Mouse (Mus musculus) layer of hippocampus, adult 2 months (tissue): ENCODE results near the gene Stat6. TPM values are rescaled to one million over a fixed set of nuclear protein-coding genes. Genes with fewer than 3 reads are reported as not detected.
A peak's percentile ranks its signal among the peaks of the same experiment; 100 is the strongest.

ENCODE experiments used
- DNase-seq, 2 experiments: peaks; one replicate each; pipeline ENCODE4 v3.0.0; 2022; ENCODE audit warnings: low spot score in 2 of 2
- H3K27ac ChIP-seq: fragments of 200-600 bp; 2 replicates; pipeline ENCODE4 v1.8.1; 2022
- H3K4me3 ChIP-seq: fragments of 200-600 bp; 2 replicates; pipeline ENCODE4 v1.8.1; 2022; ENCODE audit warnings: mild to moderate bottlenecking
- CTCF ChIP-seq: fragments of 200-600 bp; conservative IDR thresholded peaks from 2 replicates; pipeline ENCODE4 v1.8.1; 2022; ENCODE audit warnings: antibody characterized with exemption, mild to moderate bottlenecking, moderate library complexity
- total RNA-seq, 2 experiments: library from RNA; stranded (reverse); gene quantifications; 2 replicates each; pipeline ENCODE4 v1.2.3; 2021

Gene Stat6
- total RNA-seq, 2 experiments from 2014 or later = 6.4 to 6.7 TPM

DNA sequence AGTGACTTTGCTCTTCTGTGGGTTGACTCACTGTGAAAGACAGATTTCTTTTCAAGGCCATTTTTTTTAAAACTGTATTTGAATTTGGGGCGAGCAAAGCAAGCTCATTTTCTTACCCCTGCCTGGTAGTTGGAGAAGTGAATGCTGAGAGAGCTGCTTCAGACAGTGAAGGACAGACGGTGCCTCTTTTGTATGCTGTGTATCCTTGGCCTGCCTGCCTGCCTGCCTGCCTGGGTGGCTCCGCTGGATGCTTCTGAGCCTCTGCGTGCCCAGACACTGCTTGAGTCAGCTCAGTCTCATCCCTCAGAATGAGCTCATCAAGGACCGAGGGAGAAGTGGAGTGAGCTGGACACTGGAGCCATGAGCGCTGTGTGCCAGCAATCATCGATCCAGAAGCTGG, 56.2 kb downstream of the Stat6 start:
- DNase-seq = no peak
- no peak overlapping the region for H3K27ac ChIP-seq
- no peak for TF ChIP-seq CTCF
- H3K4me3 ChIP-seq = no peak overlapping the region

- DNase-seq = no peak
- TF ChIP-seq CTCF = no peak
- no peak overlapping the region for H3K4me3 ChIP-seq
- no peak overlapping the region for H3K27ac ChIP-seq
These were observed 60.5 kb downstream of the Stat6 start for GRCm38 (mm10) chr10:127703299-127703698.

DNA sequence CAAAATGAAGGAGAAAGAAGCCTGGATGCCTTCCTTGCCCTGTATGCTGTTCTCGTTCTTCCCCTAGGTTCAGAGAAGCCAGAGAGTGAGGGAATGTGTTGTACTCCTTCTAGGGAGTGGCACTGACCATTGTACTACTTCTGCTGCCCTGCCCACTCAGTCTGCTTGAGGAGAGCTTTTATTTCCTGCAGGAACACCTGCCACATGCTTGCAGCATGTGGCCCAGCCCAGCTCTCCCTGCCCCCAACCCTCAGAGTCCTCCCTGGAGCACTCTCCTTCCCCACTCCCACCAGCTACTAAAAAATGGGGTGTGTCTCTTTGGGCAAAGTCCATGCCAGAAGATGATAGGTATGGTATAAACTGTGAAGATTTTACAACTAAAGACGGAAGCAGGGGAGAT, 61.5 kb downstream of the Stat6 start:
- H3K27ac ChIP-seq = no peak overlapping the region
- TF ChIP-seq CTCF = no peak
- no peak for DNase-seq
- no peak overlapping the region for H3K4me3 ChIP-seq

- Histone ChIP-seq H3K4me3 (no peak within 1 kb of the TSS), H3K27ac (no peak within 1 kb of the TSS)
- TF ChIP-seq CTCF = peak; percentile 44
- DNase-seq = no peak
These were observed 62.0 kb downstream of the Stat6 start, which contains the start of gene Myo1a for GRCm38 (mm10) chr10:127704766-127705220. TSS of gene Myo1a (plus strand) at chr10:127705170.

DNA sequence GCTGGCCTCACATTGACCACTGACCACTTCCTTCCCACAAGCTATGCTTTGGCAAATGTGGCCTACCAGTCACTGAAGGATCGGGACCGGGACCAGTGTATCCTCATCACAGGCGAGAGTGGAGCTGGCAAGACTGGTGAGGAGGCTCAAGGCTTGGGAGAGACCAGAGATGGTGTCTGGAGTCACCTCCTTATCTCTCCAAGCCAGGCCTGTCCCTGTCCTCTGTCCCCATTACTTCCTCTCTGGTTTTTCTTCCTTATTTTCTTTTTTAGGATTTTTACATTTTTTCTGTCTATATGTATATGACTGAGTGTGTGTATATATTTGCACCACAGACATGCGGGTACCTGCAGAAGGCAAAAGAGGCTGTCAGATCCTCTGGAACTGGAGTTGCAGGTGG, 63.0 kb downstream of the Stat6 start:
- H3K27ac ChIP-seq = no peak overlapping the region
- no peak for TF ChIP-seq CTCF
- H3K4me3 ChIP-seq = no peak overlapping the region
- DNase-seq = no peak

DNA sequence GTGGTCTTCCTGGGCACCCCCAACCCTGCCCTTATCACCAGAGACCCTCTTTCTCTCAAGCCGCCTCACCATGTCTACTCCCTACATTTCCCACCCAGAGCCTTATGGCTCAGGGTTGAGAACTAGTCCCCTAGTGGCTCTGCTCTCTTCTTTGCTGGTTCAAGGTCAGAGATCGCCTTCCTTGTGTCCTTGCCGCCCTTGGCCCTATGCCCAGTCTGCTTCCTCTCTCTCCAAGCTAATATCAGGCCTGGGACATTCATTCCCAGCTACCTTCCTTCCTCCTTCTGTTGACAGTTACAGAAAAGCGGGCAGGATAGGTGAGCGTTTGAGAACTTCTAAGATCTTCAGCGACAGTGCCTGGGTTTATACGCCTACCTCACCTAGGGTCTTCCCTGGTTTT, 64.9 kb downstream of the Stat6 start:
- Histone ChIP-seq H3K27ac (no peak overlapping the region), H3K4me3 (no peak overlapping the region)
- TF ChIP-seq CTCF = no peak
- no peak for DNase-seq

- H3K27ac ChIP-seq = no peak overlapping the region
- TF ChIP-seq CTCF = no peak
- DNase-seq = no peak
- H3K4me3 ChIP-seq = no peak overlapping the region
These were observed 66.1 kb downstream of the Stat6 start for GRCm38 (mm10) chr10:127708850-127709370.

GRCm38 (mm10) chr10:127710331-127710730, 67.5 kb downstream of the Stat6 start:
- Histone ChIP-seq H3K4me3 (no peak overlapping the region), H3K27ac (no peak overlapping the region)
- TF ChIP-seq CTCF = no peak
- no peak for DNase-seq

Other genes starting within 250 kb of the Stat6 start
- 1 to 10 TPM; 2.4 to 8.1 TPM for gene Stac3, start 141.3 kb upstream of the Stat6 start, total RNA-seq
- gene Ndufa4l2, start 128.0 kb upstream of the Stat6 start, total RNA-seq = 1 to 10 TPM; 3.5 to 3.7 TPM
- 10 to 100 TPM; 25.4 to 27.6 TPM for gene Shmt2, start 120.5 kb upstream of the Stat6 start, total RNA-seq
- 1 to 10 TPM; 1.2 to 1.6 TPM for gene Nxph4, start 108.4 kb upstream of the Stat6 start, total RNA-seq
- gene Lrp1, start 21.8 kb upstream of the Stat6 start, total RNA-seq = 100 to 1,000 TPM; 288 to 310 TPM
- 1 to 10 TPM; 5.8 to 6.8 TPM for gene Nemp1, start 23.9 kb downstream of the Stat6 start, total RNA-seq
- gene Nab2, start 25.6 kb downstream of the Stat6 start, total RNA-seq = 10 to 100 TPM; 44.0 to 44.4 TPM
- gene Myo1a, start 62.2 kb downstream of the Stat6 start, total RNA-seq = 1 to 10 TPM in 1 of 2 experiments, under 1 TPM in 1; 0.59 to 1.1 TPM
- gene Tac2, start 81.5 kb downstream of the Stat6 start, total RNA-seq = 1 to 10 TPM; 2.2 to 3.6 TPM
- gene Zbtb39, start 96.6 kb downstream of the Stat6 start, total RNA-seq = 10 to 100 TPM; 10.5 to 11.5 TPM
- gene Gpr182, start 108.7 kb downstream of the Stat6 start, total RNA-seq = 1 to 10 TPM; 1.2 to 1.7 TPM
- gene Rdh1, start 116.7 kb downstream of the Stat6 start, total RNA-seq = under 1 TPM in 1 of 2 experiments, not detected in 1; 0.18 TPM
- under 1 TPM in 1 of 2 experiments, not detected in 1; 0.39 TPM for gene Rdh16f1, start 116.8 kb downstream of the Stat6 start, total RNA-seq
- under 1 TPM in 1 of 2 experiments, not detected in 1; 0.61 TPM for gene Rdh9, start 133.4 kb downstream of the Stat6 start, total RNA-seq
- gene Rdh16, start 158.2 kb downstream of the Stat6 start, total RNA-seq = under 1 TPM; 0.17 to 0.26 TPM
- gene Rdh19, start 206.9 kb downstream of the Stat6 start, total RNA-seq = not detected
- not detected for gene Rdh16f2, start 223.5 kb downstream of the Stat6 start, total RNA-seq
- gene Rdh7, start 245.8 kb downstream of the Stat6 start, total RNA-seq = not detected